Mouse (Mus musculus) heart, embryonic 15.5 days (tissue): ENCODE measurements around the gene Atg4c. TPM values are rescaled to one million over a fixed set of nuclear protein-coding genes. Genes with fewer than 3 reads are reported as not detected.

Experiments
- ATAC-seq: fragments of 200-750 bp; cut with Nextera tagmentation; replicated peaks from 2 replicates; pipeline ENCODE4 v1.8.0; 2017; ENCODE audit warnings: low read depth, moderate TSS enrichment; ENCODE audit not compliant: insufficient number of reproducible peaks, insufficient read depth, low FRiP score
- H3K27ac ChIP-seq: fragments of 300-500 bp; sonication (generic); 2 replicates; pipeline ENCODE4 v1.5.1; 2015; ENCODE audit warnings: mild to moderate bottlenecking, inconsistent platforms
- H3K27me3 ChIP-seq: fragments of 300-500 bp; sonication (generic); 2 replicates; pipeline ENCODE4 v1.6.1; 2015; ENCODE audit warnings: inconsistent platforms
- H3K36me3 ChIP-seq: fragments of 300-500 bp; sonication (generic); 2 replicates; pipeline ENCODE4 v1.6.1; 2015; ENCODE audit warnings: mild to moderate bottlenecking, inconsistent platforms
- H3K4me1 ChIP-seq: fragments of 300-500 bp; sonication (generic); replicated peaks from 2 replicates; pipeline ENCODE4 v1.6.1; 2015; ENCODE audit warnings: inconsistent platforms
- H3K4me2 ChIP-seq: fragments of 300-500 bp; sonication (generic); 2 replicates; pipeline ENCODE4 v1.6.1; 2015; ENCODE audit warnings: inconsistent platforms, mild to moderate bottlenecking, moderate library complexity
- H3K4me3 ChIP-seq: fragments of 300-500 bp; sonication (generic); 2 replicates; pipeline ENCODE4 v1.5.1; 2015; ENCODE audit warnings: mild to moderate bottlenecking, inconsistent platforms
- H3K9ac ChIP-seq: fragments of 300-500 bp; sonication (generic); 2 replicates; pipeline ENCODE4 v1.6.1; 2015; ENCODE audit warnings: mild to moderate bottlenecking, inconsistent platforms
- H3K9me3 ChIP-seq: fragments of 300-500 bp; sonication (generic); replicated peaks from 2 replicates; pipeline ENCODE4 v1.6.1; 2016; ENCODE audit warnings: inconsistent platforms
- WGBS: fragments of 180-500 bp; shearing (Covaris S2); methylation state at CpG from one replicate; pipeline ENCODE4 v1.1.7; 2015; ENCODE audit warnings: mixed read lengths; 5-methylcytosine and 5-hydroxymethylcytosine counted together
- polyA plus RNA-seq: library from polyadenylated mRNA; unstranded; fragments of >200 nt; fragmentation: Nextera tagmentation; extraction: Ambion mirVana; gene quantifications from 2 replicates; pipeline ENCODE4 v1.2.1, GENCODE M21; 2015

Atg4c gene
- 8.7 and 9.1 TPM in 2 replicates for polyA plus RNA-seq

DNA sequence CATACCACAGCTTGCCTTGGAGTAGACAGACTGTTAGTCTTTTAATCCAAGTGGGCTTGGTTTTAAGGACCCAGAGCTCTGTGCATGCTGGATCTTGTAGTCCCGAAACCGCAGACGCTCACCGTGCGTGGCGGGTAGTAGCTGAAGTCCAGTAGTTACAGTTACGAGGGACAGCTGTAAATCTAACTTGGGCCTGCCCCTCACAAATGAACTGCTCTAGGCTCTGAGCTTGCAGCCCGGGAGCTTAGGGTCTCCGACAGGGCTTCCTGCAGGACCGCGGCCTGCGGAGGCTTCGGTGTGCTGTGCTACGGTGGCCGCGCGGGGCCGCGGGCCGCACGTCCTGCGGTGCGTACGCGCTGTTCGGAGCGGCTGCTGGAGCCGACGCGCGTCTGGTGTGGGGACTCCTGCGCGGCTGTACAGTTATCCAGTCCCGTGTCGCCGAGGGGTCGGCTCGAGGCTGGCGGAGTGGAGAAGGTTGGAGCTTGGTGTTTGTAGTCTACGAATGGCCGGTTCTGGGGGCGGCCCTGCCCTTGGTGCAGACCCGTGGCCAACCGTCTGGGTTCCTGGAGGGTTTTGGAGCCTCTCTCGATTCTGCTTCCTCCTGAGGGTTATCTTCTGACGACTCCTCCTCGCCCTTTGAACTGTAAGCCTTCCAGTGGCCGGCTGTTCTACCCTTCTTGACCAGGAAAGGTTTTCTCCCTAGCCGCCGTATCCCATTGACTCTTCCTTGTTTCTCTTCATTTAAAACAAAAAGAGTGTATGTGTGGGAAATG, at the start of gene Atg4c:
Gene Atg4c, plus strand, starts transcription at position 125 of the 773 bp plus-strand sequence.
- Histone ChIP-seq H3K27ac (peak within 1 kb of the TSS; percentile 95), H3K9ac (peak within 1 kb of the TSS; percentile 78), H3K4me1 (peaks cover 8% of the 10 kb centered on the region), H3K36me3 (no peaks in the 10 kb centered on the region), H3K9me3 (no peaks in the 10 kb centered on the region), H3K4me2 (peak within 1 kb of the TSS; percentile 62), H3K4me3 (peak within 1 kb of the TSS; percentile 90), H3K27me3 (no peaks in the 10 kb centered on the region)
- ATAC-seq: peak; percentile 93
- WGBS: under 1% methylated on average over 50 of the region's 50 CpGs

GRCm38 (mm10) chr4:99151434-99151833, 42.3 kb upstream of the Atg4c start:
- no peaks in the 10 kb centered on the region for H3K36me3 ChIP-seq
- WGBS: 79% methylated on average over 4 of the region's 4 CpGs
- H3K27ac ChIP-seq: no peak overlapping the region
- H3K9me3 ChIP-seq: no peaks in the 10 kb centered on the region
- H3K4me1 ChIP-seq: no peaks in the 10 kb centered on the region
- no peak overlapping the region for H3K4me2 ChIP-seq
- no peak for ATAC-seq
- no peak overlapping the region for H3K9ac ChIP-seq
- H3K4me3 ChIP-seq: no peak overlapping the region
- 0 out of 2 replicates have a peak, but pooled peaks cover 7% of the 10 kb centered on the region for H3K27me3 ChIP-seq

DNA sequence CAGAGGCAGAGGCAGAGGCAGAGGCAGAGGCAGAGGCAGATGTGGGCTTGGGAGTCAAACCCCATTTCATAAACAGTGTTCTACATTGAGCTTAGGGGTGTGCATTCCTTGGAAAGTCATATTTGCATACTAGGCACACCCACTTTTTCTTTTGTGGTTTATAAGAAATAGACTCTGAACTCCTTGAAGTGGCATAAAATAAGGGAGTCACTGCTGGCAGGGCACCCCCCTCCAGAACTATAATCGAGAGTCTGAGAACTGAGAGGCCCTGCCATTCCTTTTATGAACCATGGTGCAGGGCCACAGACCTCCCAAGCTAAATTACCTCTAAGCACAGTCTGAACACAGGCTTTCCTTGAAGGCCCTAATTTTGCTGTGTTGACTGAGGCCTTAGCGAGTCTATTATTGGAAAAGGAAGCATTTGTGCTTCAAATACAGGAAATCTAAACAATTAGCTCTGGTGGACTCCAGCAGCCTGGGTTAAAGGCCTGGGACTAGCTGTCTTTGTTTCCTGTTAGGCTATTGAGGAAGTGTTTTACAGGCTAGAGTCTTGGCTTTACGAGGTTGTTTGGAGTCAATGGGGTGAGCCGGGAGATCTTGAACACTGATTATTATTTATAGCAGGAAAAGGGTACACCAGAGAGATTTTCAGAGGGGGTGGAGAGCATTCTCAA, 41.7 kb upstream of the Atg4c start:
- 0 out of 2 replicates have a peak, but pooled peaks cover 7% of the 10 kb centered on the region for H3K27me3 ChIP-seq
- no peak for ATAC-seq
- 52% methylated on average over 4 of the region's 4 CpGs for WGBS
- H3K36me3 ChIP-seq: no peaks in the 10 kb centered on the region
- H3K4me1 ChIP-seq: no peaks in the 10 kb centered on the region
- H3K4me2 ChIP-seq: no peak overlapping the region
- no peak overlapping the region for H3K4me3 ChIP-seq
- H3K9ac ChIP-seq: no peak overlapping the region
- no peaks in the 10 kb centered on the region for H3K9me3 ChIP-seq
- no peak overlapping the region for H3K27ac ChIP-seq

DNA sequence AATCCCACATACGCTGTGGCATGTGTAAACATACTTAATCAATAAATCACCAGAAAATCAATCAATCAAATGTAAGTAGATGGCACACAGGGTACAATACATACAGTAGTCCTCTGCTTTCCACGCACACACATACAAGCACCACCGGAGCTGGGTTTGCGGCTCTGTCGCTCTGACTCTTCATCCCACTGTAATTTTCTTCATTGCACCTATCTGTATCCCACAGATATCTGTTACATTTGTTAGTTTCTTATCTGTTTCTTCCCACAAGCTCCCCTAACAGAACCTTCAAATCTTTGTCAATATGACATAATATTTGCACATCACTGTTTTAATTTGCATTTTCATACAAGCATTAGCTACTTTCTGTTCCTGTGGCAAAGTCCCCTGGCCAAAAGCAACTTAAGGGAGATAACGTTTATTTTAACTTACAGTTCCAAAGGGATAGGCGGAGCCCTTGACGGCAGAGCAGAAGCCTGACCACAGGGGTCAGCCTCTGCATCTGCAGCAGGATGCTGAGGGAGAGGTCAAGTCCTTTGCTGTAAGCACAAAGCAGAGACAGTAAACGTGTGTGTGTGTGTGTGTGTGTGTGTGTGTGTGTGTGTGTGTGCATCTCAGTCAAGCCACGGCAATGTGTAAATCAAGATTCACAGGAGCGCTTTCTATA, 37.0 kb upstream of the Atg4c start:
- Histone ChIP-seq H3K9ac (no peak overlapping the region), H3K4me1 (no peaks in the 10 kb centered on the region), H3K9me3 (no peaks in the 10 kb centered on the region), H3K36me3 (no peaks in the 10 kb centered on the region), H3K27me3 (no peaks in the 10 kb centered on the region), H3K4me3 (no peak overlapping the region), H3K27ac (no peak overlapping the region), H3K4me2 (no peak overlapping the region)
- 53% methylated on average over 11 of the region's 11 CpGs for WGBS
- ATAC-seq: no peak

GRCm38 (mm10) chr4:99158495-99158894, 35.2 kb upstream of the Atg4c start:
- H3K4me2 ChIP-seq: no peak overlapping the region

GRCm38 (mm10) chr4:99160414-99160813, 33.3 kb upstream of the Atg4c start:
- Histone ChIP-seq H3K9ac (no peak overlapping the region), H3K4me2 (no peak overlapping the region)
- 31% methylated on average over 3 of the region's 3 CpGs for WGBS

More at GRCm38 (mm10) chr4:99158495-99158894, 35.2 kb upstream of the Atg4c start:
- WGBS: 84% methylated on average over 5 of the region's 5 CpGs
- H3K9me3 ChIP-seq: no peaks in the 10 kb centered on the region
- no peak overlapping the region for H3K27ac ChIP-seq
- no peak overlapping the region for H3K4me3 ChIP-seq
- peaks cover 3% of the 10 kb centered on the region; the same call in 1 of the 2 replicates for H3K4me1 ChIP-seq
- no peaks in the 10 kb centered on the region for H3K36me3 ChIP-seq
- ATAC-seq: no peak
- H3K27me3 ChIP-seq: no peaks in the 10 kb centered on the region
- no peak overlapping the region for H3K9ac ChIP-seq

DNA sequence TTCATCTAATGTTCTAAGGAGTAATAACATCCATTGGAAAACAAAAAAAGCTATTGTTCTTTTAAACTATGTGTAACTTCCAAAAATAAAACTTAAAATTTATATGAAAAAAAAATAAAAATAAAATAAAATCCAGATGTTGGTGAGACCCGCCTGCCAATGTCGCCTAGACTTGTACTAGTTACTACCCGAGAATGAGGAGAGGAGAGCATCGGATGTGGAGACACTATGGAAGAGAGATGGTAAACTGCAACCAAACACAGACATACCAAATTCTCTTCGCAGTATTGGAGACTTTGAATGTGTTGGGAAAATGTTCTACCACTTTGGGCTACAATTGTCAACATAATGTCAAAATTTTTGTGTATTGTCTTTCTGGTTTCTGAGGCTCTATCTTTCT, 32.8 kb upstream of the Atg4c start:
- ATAC-seq: no peak
- no peaks in the 10 kb centered on the region for H3K36me3 ChIP-seq
- no peak overlapping the region for H3K27ac ChIP-seq
- peaks cover 7% of the 10 kb centered on the region; the same call in 1 of the 2 replicates for H3K4me1 ChIP-seq
- 70% methylated on average over 5 of the region's 5 CpGs for WGBS
- H3K4me3 ChIP-seq: no peak overlapping the region
- H3K9me3 ChIP-seq: no peaks in the 10 kb centered on the region
- H3K27me3 ChIP-seq: no peaks in the 10 kb centered on the region
- no peak overlapping the region for H3K4me2 ChIP-seq
- H3K9ac ChIP-seq: no peak overlapping the region

More at GRCm38 (mm10) chr4:99160414-99160813, 33.3 kb upstream of the Atg4c start:
- no peak for ATAC-seq
- Histone ChIP-seq H3K9me3 (no peaks in the 10 kb centered on the region), H3K27ac (no peak overlapping the region), H3K36me3 (no peaks in the 10 kb centered on the region), H3K27me3 (no peaks in the 10 kb centered on the region), H3K4me3 (no peak overlapping the region), H3K4me1 (peaks cover 7% of the 10 kb centered on the region; the same call in 1 of the 2 replicates)

- Histone ChIP-seq H3K9ac (no peak overlapping the region), H3K4me2 (no peak overlapping the region)
Measured at GRCm38 (mm10) chr4:99161457-99161971, 32.2 kb upstream of the Atg4c start.

GRCm38 (mm10) chr4:99163001-99163400, 30.7 kb upstream of the Atg4c start:
- 53% methylated on average over 9 of the region's 9 CpGs for WGBS
- no peak overlapping the region for H3K9ac ChIP-seq
- no peak for ATAC-seq
- H3K27ac ChIP-seq: no peak overlapping the region
- no peaks in the 10 kb centered on the region for H3K36me3 ChIP-seq
- H3K9me3 ChIP-seq: no peaks in the 10 kb centered on the region
- peaks cover 7% of the 10 kb centered on the region; the same call in 1 of the 2 replicates for H3K4me1 ChIP-seq
- no peak overlapping the region for H3K4me3 ChIP-seq
- no peak overlapping the region for H3K4me2 ChIP-seq
- H3K27me3 ChIP-seq: no peaks in the 10 kb centered on the region

More at GRCm38 (mm10) chr4:99161457-99161971, 32.2 kb upstream of the Atg4c start:
- Histone ChIP-seq H3K27ac (no peak overlapping the region; the same call in 1 of the 2 replicates), H3K9me3 (no peaks in the 10 kb centered on the region), H3K4me3 (no peak overlapping the region), H3K36me3 (no peaks in the 10 kb centered on the region), H3K4me1 (peaks cover 7% of the 10 kb centered on the region; the same call in 1 of the 2 replicates), H3K27me3 (no peaks in the 10 kb centered on the region)
- ATAC-seq: 0 out of 2 replicates have a peak, but pooled peaks have one; percentile 18
- 24% methylated on average over 6 of the region's 6 CpGs for WGBS

- no peak overlapping the region for H3K4me3 ChIP-seq
- WGBS: 14% methylated on average over 4 of the region's 4 CpGs
- no peak for ATAC-seq
- H3K9me3 ChIP-seq: no peaks in the 10 kb centered on the region
- no peak overlapping the region for H3K9ac ChIP-seq
- H3K27ac ChIP-seq: no peak overlapping the region
- H3K27me3 ChIP-seq: no peaks in the 10 kb centered on the region
- no peak overlapping the region for H3K4me2 ChIP-seq
- peaks cover 7% of the 10 kb centered on the region; the same call in 1 of the 2 replicates for H3K4me1 ChIP-seq
- H3K36me3 ChIP-seq: no peaks in the 10 kb centered on the region
Measured at GRCm38 (mm10) chr4:99163547-99163946, 30.2 kb upstream of the Atg4c start.

- H3K9ac ChIP-seq: no peak overlapping the region
- peaks cover under 1% of the 10 kb centered on the region; the same call in 1 of the 2 replicates for H3K4me1 ChIP-seq
- WGBS: 86% methylated on average over 5 of the region's 5 CpGs
- H3K4me2 ChIP-seq: no peak overlapping the region
- H3K9me3 ChIP-seq: no peaks in the 10 kb centered on the region
- no peaks in the 10 kb centered on the region for H3K36me3 ChIP-seq
- no peak overlapping the region for H3K4me3 ChIP-seq
- H3K27me3 ChIP-seq: no peaks in the 10 kb centered on the region
- H3K27ac ChIP-seq: no peak overlapping the region
- no peak for ATAC-seq
Measured at GRCm38 (mm10) chr4:99168869-99169268, 24.9 kb upstream of the Atg4c start.
